Mouse (Mus musculus): ENCODE measurements at regions not wholly inside any gene's neighbourhood (a gene's known extent, or its start where the extent isn't known, plus 50 kb on each side); places are given as distances from the start of the nearest gene placed in this dataset.

DNA sequence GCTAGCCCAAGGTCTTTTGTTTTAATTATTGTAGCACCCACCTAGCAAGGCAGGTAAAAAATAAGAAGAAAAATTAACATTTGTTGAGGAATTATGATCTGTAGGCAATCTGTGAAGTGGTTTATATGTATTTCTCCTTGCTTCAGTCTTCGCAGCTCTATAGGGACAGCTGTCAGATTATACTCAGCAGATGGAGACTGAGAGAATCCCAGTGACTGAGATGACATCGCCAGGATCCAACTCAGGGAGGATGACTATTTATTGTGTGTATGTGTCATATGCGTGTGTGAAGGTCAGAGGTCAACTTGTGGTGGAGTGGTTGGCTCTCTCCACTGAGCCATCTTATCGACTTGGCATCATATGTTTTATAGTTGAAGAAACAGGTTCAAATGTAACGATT is 362.0 kb upstream of the Chd6 start:
- no peak for DNase-seq (ENCODE audit: low spot score)

GRCm38 (mm10) chr2:161470025-161470424 is 361.1 kb upstream of the Chd6 start:
- peak; percentile 29 for DNase-seq (ENCODE audit: low spot score)

DNA sequence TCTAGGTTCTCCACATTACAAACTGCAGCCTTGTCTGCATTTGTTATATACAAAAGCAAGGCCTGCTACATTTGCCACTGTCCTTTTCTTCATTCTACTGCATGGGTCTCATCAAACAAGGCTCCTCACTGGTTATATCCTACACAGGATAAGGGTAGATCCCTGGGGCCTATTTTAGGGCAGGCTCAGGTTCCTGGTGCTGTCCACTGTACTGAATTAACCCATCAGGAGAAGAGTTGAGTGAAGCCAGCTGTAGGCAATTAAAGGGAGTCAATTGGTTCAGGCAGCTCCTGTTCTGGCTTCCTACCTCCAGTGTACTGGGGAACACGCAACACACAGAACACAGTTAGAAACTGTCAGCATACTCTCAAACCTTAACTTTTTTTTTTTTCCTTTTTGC is 358.2 kb upstream of the Chd6 start:
- no peak for DNase-seq (ENCODE audit: low spot score)

- no peak for DNase-seq (ENCODE audit: low spot score)
These were observed 351.7 kb upstream of the Chd6 start for GRCm38 (mm10) chr2:161460600-161460999.

DNA sequence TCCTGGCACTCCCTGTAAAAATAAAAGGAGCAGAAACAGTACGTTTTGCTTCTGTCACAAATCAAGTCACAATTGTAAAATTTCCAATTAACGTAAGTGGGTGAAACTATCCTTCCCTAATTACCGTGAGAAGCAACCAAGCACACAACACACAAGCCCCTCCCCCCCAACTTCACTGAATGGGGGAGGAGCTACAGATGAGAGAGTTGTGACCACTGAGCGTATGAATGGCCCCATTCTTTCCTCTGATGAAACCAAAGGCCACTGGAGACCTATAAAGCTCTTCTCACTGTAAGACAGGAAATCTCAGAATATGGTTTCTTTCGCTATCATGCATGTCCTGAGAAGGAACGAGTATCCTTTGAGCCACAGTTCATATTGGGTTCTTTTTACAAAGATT is 345.6 kb upstream of the Chd6 start:
- DNase-seq (ENCODE audit: low spot score) = no peak

DNA sequence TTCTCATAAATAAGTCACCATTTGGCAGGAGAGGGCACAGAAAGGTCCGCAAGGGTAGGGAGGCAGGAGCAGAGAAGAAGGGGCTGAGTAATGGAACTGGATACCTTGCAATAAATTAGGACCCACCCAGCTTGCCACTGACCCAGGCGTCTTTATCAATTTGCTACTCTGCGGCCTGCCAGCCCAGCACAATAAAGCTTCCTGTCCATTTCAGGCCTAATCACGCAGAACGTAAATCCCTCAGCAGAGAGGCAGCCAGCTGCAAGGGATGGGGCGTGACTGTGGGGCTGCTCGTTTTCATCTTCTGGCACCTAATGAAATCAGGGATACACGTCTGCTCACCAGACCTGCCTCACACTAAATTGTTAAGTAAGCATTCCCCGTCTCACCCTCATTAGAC is 324.9 kb upstream of the Chd6 start:
- DNase-seq (ENCODE audit: low spot score) = no peak

- DNase-seq (ENCODE audit: low spot score) = no peak
These were observed 320.4 kb upstream of the Chd6 start for GRCm38 (mm10) chr2:161429294-161429693.

- DNase-seq (ENCODE audit: low spot score) = no peak
These were observed 316.7 kb upstream of the Chd6 start for GRCm38 (mm10) chr2:161425587-161425986.

GRCm38 (mm10) chr2:161418062-161418461 is 309.2 kb upstream of the Chd6 start:
- no peak for DNase-seq (ENCODE audit: low spot score)

GRCm38 (mm10) chr2:161416218-161416927 is 307.5 kb upstream of the Chd6 start:
- DNase-seq (ENCODE audit: low spot score) = no peak

- DNase-seq (ENCODE audit: low spot score) = no peak
These were observed 299.4 kb upstream of the Chd6 start for GRCm38 (mm10) chr2:161408306-161408705.

DNA sequence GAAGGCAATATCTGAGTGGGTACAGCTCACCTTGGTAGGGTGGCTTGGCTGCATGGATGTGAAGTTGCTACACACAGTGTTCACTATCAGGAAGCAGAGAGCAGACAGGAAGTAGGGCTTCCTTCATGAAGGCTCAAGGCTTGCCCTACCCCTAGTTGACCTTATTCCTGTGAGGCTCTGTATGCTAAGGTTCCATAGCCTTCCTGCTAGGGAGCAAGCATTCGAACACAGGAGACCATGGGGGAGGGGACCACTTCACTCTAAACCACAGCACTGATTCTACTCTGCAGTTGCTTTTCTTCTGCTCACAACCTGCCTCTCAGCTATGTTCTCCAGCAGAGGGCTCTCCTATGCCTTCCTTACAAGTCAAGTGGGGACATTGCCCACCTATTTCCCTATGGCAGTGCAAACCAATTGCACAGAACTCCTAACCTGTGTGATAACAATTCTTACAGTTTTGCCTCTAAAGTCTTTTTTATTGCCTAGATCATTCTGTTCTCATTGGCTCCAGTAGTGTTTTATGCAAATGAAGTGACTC is 297.0 kb upstream of the Chd6 start:
- no peak for DNase-seq (ENCODE audit: low spot score)

DNA sequence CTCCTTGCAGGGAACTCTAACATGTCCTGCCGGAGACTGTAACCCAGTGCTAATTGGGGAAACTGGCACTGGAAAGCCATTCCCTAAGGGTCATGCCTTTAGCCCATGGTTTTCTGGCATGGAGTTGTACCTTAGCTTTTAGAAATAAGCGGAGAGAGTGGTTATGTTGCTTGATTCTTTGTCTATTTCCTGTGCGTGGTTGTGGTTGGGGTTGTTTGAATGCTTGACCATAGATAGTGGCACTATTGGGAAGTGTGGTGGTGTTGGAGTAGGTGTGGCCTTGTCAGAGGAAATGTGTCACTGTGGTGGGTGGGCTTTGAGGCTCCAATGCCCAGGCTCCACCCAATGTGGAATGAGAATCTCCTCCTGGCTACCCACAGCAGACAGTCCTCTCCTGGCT is 289.2 kb upstream of the Chd6 start:
- DNase-seq (ENCODE audit: low spot score) = no peak

DNA sequence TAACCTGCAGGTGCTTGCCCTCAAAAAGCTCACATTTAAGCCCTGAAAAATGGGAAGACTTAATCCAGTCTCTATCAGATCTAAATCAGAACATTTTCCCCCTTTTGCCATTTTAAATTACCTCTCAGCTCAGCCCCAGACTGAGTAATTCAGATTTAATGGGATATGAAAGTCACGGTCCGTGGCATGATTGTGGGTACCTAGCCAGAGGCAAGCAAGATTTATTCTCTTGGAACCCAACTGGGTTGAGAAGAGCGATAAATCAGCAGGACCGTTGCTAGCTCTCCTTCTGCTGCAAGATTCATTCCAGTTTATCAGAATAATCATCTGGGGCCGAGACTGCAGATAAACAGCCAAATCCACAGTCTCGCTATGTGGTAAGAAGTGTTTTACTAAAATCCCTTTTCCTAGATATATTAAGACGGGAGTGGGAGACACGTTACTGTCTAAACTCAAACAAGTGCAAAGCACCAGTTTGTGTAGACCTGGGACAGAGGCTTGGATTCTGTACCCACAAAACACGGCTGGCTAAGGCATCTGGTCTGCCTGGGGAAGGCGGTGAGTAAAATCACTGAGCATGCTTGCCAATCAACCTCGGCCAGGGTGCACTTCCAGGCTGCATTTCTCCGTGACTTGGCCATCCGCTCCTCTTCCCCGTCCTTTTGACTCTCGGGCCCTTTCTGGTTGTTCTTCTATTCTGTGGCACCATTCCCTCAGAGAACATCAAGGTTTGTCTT is 282.2 kb upstream of the Chd6 start:
- DNase-seq (ENCODE audit: low spot score) = no peak

- no peak for DNase-seq (ENCODE audit: low spot score)
These were observed 280.5 kb upstream of the Chd6 start for GRCm38 (mm10) chr2:161389318-161389835.

GRCm38 (mm10) chr2:161387054-161387453 is 278.2 kb upstream of the Chd6 start:
- no peak for DNase-seq (ENCODE audit: low spot score)

DNA sequence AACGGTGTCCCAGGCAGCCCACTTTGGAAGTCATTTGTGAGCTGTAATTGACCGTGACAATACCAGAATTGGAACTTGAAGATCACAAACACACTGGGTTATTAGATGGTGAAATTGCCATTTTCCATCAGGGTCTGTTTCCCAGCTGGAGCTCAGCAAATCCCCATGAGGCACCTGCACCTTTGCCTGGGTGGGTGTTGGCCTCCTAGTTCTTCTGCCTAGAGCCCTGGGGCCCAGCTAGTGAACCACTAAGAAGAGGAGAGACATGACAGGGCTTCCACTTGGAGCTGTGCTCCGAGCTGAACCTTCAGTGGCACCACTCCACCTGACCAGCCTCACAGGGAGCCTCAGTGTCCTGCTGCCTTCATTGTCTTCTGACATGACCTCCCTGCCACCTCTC is 273.5 kb upstream of the Chd6 start:
- no peak for DNase-seq (ENCODE audit: low spot score)

GRCm38 (mm10) chr2:161378313-161378712 is 269.4 kb upstream of the Chd6 start:
- DNase-seq (ENCODE audit: low spot score) = no peak

- no peak for DNase-seq (ENCODE audit: low spot score)
These were observed 253.4 kb upstream of the Chd6 start for GRCm38 (mm10) chr2:161362325-161362724.

DNA sequence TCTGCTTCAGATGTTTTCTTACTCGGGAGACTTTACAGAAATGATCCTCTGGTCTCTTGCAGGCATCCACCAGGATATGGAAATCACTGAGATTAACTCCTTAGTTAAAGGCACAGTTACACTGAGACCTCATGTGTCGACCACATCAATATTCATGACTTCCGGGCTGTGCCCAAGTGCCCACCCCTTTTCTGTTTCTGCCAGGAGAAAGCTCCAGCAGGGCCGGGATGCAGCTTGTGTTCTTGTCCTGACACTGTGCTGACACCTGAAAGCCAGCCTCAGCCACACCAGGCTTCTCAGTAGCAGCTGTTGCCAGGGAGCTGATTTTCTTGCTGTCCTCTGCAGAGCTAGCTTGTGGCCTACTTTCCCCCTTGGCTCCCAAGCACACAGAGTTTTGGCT is 240.2 kb upstream of the Chd6 start:
- DNase-seq (ENCODE audit: low spot score) = no peak

DNA sequence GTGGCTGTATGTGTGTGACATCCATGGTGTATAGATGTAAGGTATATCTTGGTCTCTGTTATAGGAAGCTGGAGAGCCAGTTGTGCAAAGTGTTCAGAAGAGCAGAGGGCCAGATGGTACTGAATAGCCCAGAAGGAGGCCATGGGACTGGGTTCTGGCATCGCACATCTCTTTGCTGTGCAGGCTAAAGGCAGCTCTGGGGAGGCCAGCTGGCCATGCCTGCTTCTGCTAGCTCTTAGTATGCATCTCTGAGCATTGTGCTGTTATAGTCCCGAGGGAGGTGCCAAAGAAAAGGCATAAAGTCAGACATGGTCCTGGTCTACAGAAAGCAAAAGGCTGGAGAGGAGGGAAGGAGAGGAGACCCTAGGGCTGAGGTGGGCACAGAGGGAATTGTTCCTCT is 235.1 kb upstream of the Chd6 start:
- DNase-seq (ENCODE audit: low spot score) = no peak

GRCm38 (mm10) chr2:161342648-161343047 is 233.8 kb upstream of the Chd6 start:
- DNase-seq (ENCODE audit: low spot score) = no peak

DNA sequence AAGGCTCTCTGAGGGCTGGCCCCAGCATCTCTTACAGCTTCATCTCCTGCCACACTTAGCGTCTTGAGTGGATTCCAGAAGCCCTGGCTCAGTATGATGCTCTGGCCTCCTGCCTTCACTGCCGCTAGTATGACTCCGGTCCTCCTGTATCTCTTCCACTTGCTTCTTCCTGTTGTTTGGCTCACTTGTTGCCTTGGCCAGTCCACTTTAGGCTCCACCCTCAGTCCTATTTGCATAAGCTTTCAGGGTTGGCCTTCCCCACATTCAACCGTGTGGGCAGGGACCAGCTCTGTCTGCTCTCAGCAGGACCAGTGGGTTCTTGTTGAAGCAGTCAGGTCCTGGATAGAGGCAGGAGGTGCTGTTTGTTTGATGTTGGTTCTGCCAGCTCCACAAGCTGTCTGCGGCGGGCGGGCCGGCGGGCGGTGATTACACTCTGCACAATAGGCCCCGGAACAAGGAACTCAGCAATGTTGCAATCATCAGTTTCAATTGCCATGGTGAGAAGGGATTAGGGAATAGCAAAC is 232.6 kb upstream of the Chd6 start:
- DNase-seq (ENCODE audit: low spot score) = no peak

Measured in MN1 (cell line).